Mouse (Mus musculus) intestine, postnatal 0 days (tissue): Measurements from ENCODE around the gene Sorcs1. TPM values are rescaled to one million over a fixed set of nuclear protein-coding genes. Genes with fewer than 3 reads are reported as not detected.

Experiments
- ATAC-seq: fragments of 200-750 bp; cut with Nextera tagmentation; 2 replicates; pipeline ENCODE4 v1.8.0; 2017; ENCODE audit warnings: mild to moderate bottlenecking, moderate TSS enrichment, moderate library complexity
- H3K27ac ChIP-seq: fragments of 300-500 bp; sonication (generic); 2 replicates; pipeline ENCODE4 v1.5.1; 2014; ENCODE audit warnings: mild to moderate bottlenecking, low read depth, low read length, moderate library complexity
- H3K27me3 ChIP-seq: fragments of 300-500 bp; sonication (generic); replicated peaks from 2 replicates; pipeline ENCODE4 v1.6.1; 2014; ENCODE audit warnings: low read length, mixed read lengths; ENCODE audit not compliant: control insufficient read depth, insufficient read depth
- H3K36me3 ChIP-seq: fragments of 300-500 bp; sonication (generic); 2 replicates; pipeline ENCODE4 v1.6.1; 2014; ENCODE audit warnings: mild to moderate bottlenecking, moderate library complexity; ENCODE audit not compliant: control insufficient read depth, insufficient read depth
- H3K4me1 ChIP-seq: fragments of 300-500 bp; sonication (generic); replicated peaks from 2 replicates; pipeline ENCODE4 v1.6.1; 2014; ENCODE audit warnings: antibody characterized with exemption, low read length, mixed read lengths; ENCODE audit not compliant: control insufficient read depth, insufficient read depth
- H3K4me2 ChIP-seq: fragments of 300-500 bp; sonication (generic); replicated peaks from 2 replicates; pipeline ENCODE4 v1.6.1; 2014; ENCODE audit warnings: low read depth, mild to moderate bottlenecking, moderate library complexity
- H3K4me3 ChIP-seq: fragments of 300-500 bp; sonication (generic); 2 replicates; pipeline ENCODE4 v1.5.1; 2014; ENCODE audit warnings: low read depth, low read length
- H3K9ac ChIP-seq: fragments of 300-500 bp; sonication (generic); 2 replicates; pipeline ENCODE4 v1.6.1; 2014; ENCODE audit warnings: mild to moderate bottlenecking, low read depth, low read length
- H3K9me3 ChIP-seq: fragments of 300-500 bp; sonication (generic); 2 replicates; pipeline ENCODE4 v1.6.1; 2016; ENCODE audit warnings: mixed run types; ENCODE audit not compliant: control insufficient read depth
- CTCF ChIP-seq: sonication (generic); IDR thresholded peaks from 2 replicates; pipeline ENCODE4 v1.5.1; 2016; ENCODE audit warnings: low read depth, mild to moderate bottlenecking, control low read depth, antibody characterized with exemption, moderate library complexity
- WGBS: fragments of 180-500 bp; shearing (Covaris S2); extraction: QIAGEN DNeasy Blood & Tissue Kit; methylation state at CpG from one replicate; pipeline ENCODE4 v1.1.7; 2014; 5-methylcytosine and 5-hydroxymethylcytosine counted together
- polyA plus RNA-seq: library from polyadenylated mRNA; unstranded; fragments of >200 nt; fragmentation: Nextera tagmentation; extraction: Ambion mirVana; gene quantifications from 2 replicates; pipeline ENCODE4 v1.2.1, GENCODE M21; 2015

Sorcs1 gene
- polyA plus RNA-seq, 1 experiment from 2014 or later: 0.87 TPM

DNA sequence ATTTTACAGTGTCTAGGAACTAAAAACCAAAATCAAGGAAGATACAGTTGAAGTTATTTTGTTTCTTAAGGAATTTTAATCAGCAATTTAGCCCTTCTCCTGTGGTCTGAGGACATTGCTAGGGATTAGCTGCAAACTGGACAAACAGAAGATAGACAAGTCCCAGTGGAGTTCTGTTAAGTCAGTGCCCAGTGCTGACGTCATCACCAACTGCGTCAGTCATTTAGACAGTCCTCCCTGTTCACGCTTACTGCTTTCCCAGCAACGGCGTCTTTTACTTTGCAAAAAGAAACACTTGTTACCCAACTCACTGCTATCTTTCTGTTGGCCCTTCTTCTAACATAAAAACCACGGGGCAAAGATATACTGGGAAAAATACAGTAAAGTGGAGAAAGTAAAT, 40.3 kb downstream of the Sorcs1 start:
- TF ChIP-seq CTCF: no peak
- no peak overlapping the region for H3K9ac ChIP-seq
- H3K4me3 ChIP-seq: no peak overlapping the region
- H3K4me2 ChIP-seq: no peak overlapping the region
- H3K27ac ChIP-seq: no peak overlapping the region
- 73% methylated on average over 6 of the region's 6 CpGs for WGBS
- no peaks in the 10 kb centered on the region for H3K27me3 ChIP-seq
- H3K4me1 ChIP-seq: no peaks in the 10 kb centered on the region
- no peaks in the 10 kb centered on the region for H3K36me3 ChIP-seq
- ATAC-seq: no peak
- no peaks in the 10 kb centered on the region for H3K9me3 ChIP-seq

DNA sequence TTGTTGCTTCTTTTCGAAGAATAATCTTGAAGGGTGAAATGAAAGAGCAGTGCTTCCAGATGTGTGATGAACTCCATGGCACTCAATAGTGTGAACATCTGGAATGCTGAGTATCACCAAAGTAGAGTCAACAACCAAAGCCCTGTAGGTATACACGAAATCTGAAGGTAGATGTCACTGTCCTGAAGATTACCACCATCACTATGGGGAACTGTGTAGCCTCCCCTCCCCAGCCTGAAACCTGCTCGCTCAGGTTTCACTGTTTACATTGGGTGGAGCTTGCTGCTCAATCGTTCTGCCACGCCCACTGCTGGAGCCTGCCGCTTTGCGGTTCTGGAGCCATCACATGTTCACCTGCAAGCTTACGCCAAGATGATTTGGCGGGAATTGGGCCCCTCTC, 64.4 kb downstream of the Sorcs1 start:
- H3K4me2 ChIP-seq: no peak overlapping the region
- no peak for TF ChIP-seq CTCF
- no peaks in the 10 kb centered on the region for H3K4me1 ChIP-seq
- H3K4me3 ChIP-seq: no peak overlapping the region
- H3K9ac ChIP-seq: no peak overlapping the region
- 30% methylated on average over 9 of the region's 9 CpGs for WGBS
- ATAC-seq: no peak
- H3K9me3 ChIP-seq: no peaks in the 10 kb centered on the region
- no peaks in the 10 kb centered on the region for H3K27me3 ChIP-seq
- no peak overlapping the region for H3K27ac ChIP-seq
- no peaks in the 10 kb centered on the region for H3K36me3 ChIP-seq

DNA sequence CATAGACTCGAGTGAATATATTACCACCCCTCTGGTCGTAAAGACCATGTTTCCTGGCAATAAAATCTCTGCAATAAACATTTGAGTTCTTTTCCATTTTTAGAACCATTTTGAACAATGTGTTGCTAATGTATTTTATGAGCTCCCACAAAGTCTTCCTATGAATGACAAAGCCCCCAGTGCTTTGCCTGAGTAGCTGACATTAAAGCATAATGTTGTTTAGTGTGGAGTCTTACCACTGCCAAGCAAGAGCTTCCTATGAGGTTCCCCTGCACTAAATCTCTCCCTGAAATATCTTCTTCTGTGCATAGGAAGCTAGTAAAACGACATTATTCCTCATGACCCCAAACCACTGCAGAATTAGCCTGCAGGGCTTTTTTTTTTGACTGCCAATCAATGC, 66.8 kb downstream of the Sorcs1 start:
- WGBS: 17% methylated on average over 3 of the region's 3 CpGs
- no peaks in the 10 kb centered on the region for H3K9me3 ChIP-seq
- no peak for TF ChIP-seq CTCF
- H3K9ac ChIP-seq: no peak overlapping the region
- H3K4me3 ChIP-seq: no peak overlapping the region
- no peaks in the 10 kb centered on the region for H3K4me1 ChIP-seq
- H3K27ac ChIP-seq: no peak overlapping the region
- no peak overlapping the region for H3K4me2 ChIP-seq
- H3K27me3 ChIP-seq: no peaks in the 10 kb centered on the region
- no peaks in the 10 kb centered on the region for H3K36me3 ChIP-seq
- ATAC-seq: no peak

DNA sequence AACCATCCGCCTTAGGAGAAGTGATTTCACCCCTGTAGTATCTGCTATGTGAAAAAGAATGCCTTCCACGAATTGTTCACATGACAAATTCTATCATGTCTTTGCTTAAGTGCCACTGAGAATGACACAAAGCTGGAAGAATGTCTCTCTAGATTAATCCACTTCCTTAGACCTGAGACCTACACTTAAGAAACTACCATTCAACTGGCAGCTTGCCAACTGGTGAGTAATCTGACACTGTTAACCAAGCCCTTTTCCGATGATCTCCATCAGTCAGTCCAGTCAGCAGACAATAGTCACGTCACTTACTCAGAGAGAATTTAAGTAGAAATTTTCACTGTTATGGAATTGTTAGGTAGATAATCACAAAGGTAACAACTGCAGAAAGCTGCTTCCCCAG, 74.6 kb downstream of the Sorcs1 start:
- 39% methylated on average over 4 of the region's 4 CpGs for WGBS

DNA sequence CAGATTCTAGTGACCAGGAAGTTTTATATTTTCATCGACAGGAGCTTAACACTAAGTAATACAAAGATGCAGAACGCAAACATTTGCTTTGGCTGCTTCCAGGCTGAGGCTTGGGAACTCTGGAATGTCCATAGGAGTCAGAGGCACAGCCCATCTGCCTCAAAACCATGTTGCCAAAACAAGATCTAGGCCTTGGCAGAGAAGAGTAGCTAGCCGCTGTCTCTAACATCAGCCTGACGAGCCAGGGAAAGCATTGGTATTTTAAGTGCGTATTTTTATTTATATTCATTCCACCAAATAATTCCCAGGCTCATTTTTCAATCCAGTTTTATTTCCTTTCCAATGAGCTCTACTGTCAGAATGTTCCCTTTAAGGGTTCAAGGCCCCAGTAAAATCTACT, 75.1 kb downstream of the Sorcs1 start:
- Histone ChIP-seq H3K36me3 (no peaks in the 10 kb centered on the region), H3K27me3 (no peaks in the 10 kb centered on the region), H3K4me2 (no peak overlapping the region), H3K9ac (no peak overlapping the region), H3K4me1 (no peaks in the 10 kb centered on the region), H3K9me3 (no peaks in the 10 kb centered on the region), H3K27ac (no peak overlapping the region), H3K4me3 (no peak overlapping the region)
- TF ChIP-seq CTCF: no peak
- no peak for ATAC-seq
- WGBS: 46% methylated on average over 5 of the region's 5 CpGs

More for the DNA sequence above, 74.6 kb downstream of the Sorcs1 start:
- H3K27me3 ChIP-seq: no peaks in the 10 kb centered on the region
- H3K9me3 ChIP-seq: no peaks in the 10 kb centered on the region
- no peak for ATAC-seq
- no peak for TF ChIP-seq CTCF
- H3K27ac ChIP-seq: no peak overlapping the region
- H3K9ac ChIP-seq: no peak overlapping the region
- H3K36me3 ChIP-seq: no peaks in the 10 kb centered on the region
- H3K4me1 ChIP-seq: no peaks in the 10 kb centered on the region
- H3K4me3 ChIP-seq: no peak overlapping the region
- no peak overlapping the region for H3K4me2 ChIP-seq

DNA sequence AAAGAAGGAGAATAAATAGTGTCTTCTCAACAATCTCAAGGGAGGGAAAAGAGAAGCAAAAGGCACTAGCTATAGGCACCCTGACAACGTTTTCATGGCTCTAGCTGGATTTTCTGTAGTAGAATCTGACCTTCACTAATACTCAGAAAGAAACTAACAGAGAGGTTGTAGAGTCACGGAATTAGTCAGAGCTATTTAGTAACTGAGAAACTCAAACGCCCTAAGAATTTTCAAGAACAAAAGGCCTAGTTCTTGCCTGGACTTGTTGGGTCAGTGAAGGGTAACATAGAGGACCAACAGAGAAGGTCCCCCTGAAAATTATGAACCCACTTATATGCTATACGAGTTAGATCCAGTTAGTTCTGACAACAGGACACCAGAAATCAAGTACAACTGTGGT, 81.1 kb downstream of the Sorcs1 start:
- 75% methylated on average over 4 of the region's 4 CpGs for WGBS
- no peak overlapping the region for H3K4me2 ChIP-seq
- H3K4me3 ChIP-seq: no peak overlapping the region
- H3K27ac ChIP-seq: no peak overlapping the region
- H3K9me3 ChIP-seq: no peaks in the 10 kb centered on the region
- H3K4me1 ChIP-seq: no peaks in the 10 kb centered on the region
- no peak overlapping the region for H3K9ac ChIP-seq
- H3K36me3 ChIP-seq: no peaks in the 10 kb centered on the region
- no peak for ATAC-seq
- no peaks in the 10 kb centered on the region for H3K27me3 ChIP-seq
- no peak for TF ChIP-seq CTCF

DNA sequence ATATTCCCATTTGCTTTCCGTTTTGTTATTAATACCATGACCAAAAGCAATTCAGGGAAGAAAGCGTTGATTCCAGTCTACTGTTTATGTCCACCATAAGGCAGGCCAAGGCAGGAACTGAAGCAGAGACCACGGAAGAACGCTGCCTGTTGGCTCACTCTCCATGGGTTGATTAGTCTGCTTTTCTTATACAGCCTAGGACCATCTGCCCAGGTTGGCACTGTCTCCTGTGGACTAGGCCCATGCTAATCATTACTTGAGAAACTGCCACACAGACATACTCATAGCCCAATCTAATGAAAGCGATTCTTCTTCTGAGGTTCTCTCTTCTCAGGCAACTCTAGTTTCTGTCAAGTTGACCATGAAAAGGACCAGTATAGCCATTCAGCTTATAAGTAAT, 92.3 kb downstream of the Sorcs1 start:
- ATAC-seq: no peak
- no peak for TF ChIP-seq CTCF
- Histone ChIP-seq H3K4me3 (no peak overlapping the region), H3K9me3 (no peaks in the 10 kb centered on the region), H3K4me1 (no peaks in the 10 kb centered on the region), H3K36me3 (no peaks in the 10 kb centered on the region), H3K4me2 (no peak overlapping the region), H3K27me3 (no peaks in the 10 kb centered on the region), H3K9ac (no peak overlapping the region), H3K27ac (no peak overlapping the region)
- WGBS: 90% methylated on average over 5 of the region's 5 CpGs
